Mouse (Mus musculus): ENCODE measurements at regions not wholly inside any gene's neighbourhood (a gene's known extent, or its start where the extent isn't known, plus 50 kb on each side); places are given as distances from the start of the nearest gene placed in this dataset.

DNA sequence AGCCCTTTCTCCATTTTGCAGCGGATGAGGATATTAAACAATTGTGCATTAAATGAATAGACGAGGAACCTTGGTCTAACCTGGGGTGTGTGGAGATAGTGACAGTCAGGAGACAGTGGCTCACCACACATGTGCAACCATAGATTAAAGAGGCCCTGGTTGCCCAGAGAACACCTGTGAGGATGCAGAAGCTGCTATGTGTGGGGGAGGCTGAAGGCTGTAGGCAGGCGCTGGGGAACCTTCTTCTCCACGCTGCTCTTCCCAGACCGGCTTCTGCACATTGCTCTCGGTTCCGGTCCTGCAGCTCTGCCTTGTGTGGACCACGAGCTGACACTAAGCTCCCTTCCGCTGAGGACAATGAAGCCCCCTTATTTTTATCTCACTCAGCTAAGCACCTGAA is 412.1 kb upstream of the Adgrl2 start:
- no peak overlapping the region for H3K9ac ChIP-seq (replicated peaks)
- 0 out of 2 replicates have a peak, but pooled peaks cover 10% of the 10 kb centered on the region for H3K4me1 ChIP-seq (replicated peaks)
- no peak for ATAC-seq
- no peak overlapping the region for H3K27ac ChIP-seq
- no peaks in the 10 kb centered on the region for H3K36me3 ChIP-seq
- no peak overlapping the region for H3K4me3 ChIP-seq (replicated peaks)
- H3K27me3 ChIP-seq: no peaks in the 10 kb centered on the region
- H3K9me3 ChIP-seq: no peaks in the 10 kb centered on the region
- 60% methylated on average over 9 of the region's 9 CpGs for WGBS
- no peak overlapping the region for H3K4me2 ChIP-seq (replicated peaks)

DNA sequence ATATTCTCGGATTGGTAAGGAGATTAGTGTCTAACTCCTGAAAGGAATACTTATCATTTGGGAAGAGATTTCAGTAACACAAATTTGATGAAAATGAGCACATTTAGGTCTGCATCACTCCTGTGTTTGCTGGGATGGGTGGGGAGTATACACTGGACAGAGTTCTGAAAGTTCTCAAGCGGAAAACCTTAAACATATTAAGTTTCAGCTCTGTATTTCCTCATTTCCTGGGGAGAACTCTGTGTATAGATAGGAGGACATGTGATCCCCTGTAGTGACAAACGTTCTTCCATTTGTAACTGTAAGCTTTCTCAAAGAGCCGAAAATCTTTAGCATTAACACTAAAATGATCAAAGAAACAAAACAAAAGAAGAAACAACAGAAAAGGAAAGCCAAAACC is 404.7 kb upstream of the Adgrl2 start:
- Histone ChIP-seq H3K9ac (replicated peaks) (no peak overlapping the region), H3K36me3 (no peaks in the 10 kb centered on the region), H3K4me3 (replicated peaks) (no peak overlapping the region), H3K9me3 (no peaks in the 10 kb centered on the region), H3K27me3 (no peaks in the 10 kb centered on the region), H3K4me2 (replicated peaks) (no peak overlapping the region), H3K27ac (no peak overlapping the region), H3K4me1 (replicated peaks) (no peaks in the 10 kb centered on the region)
- 77% methylated on average over 4 of the region's 4 CpGs for WGBS
- ATAC-seq: no peak

DNA sequence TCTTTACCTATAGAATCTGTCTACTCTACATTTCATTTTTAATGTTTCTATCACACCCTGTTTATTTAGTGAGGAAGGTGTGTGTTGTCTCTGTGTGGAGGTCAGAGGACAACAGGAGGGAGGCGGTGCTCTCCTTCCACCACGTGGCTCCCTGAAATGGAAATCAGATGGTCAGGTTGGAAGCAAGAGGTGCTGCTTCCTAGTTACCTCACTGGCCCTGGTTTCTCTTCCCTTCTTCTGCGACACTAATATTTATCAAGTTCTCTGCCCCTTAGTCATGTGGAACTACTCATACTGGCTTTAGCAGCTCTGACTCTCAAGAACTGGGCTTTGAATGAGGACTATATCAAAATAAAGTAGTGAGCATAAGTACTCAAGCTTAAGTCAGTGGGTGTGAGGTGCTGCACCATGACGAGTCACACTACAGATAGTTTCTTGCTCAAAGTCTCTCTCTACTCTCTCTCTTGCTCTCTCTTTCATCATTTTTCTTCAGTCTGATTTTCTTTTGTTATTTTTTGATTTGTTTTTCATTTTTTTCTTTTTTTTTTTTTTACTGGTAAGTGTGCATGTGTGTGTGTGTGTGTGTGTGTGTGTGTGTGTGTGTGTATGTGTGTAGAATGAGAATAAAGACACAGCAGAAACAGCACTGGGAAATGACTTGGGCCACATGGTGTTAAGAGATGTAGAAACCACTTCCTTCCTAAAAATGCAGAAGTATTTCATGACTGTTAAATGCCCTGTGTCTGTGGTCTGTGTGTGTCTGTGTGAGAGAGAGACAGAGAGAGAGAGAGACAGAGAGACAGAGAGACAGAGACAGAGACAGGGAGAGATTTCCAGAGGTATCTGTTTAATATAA is 403.2 kb upstream of the Adgrl2 start:
- 83% methylated on average over 4 of the region's 4 CpGs for WGBS
- no peak overlapping the region for H3K27ac ChIP-seq
- no peaks in the 10 kb centered on the region for H3K9me3 ChIP-seq
- no peaks in the 10 kb centered on the region for H3K36me3 ChIP-seq
- ATAC-seq: no peak
- no peaks in the 10 kb centered on the region for H3K4me1 ChIP-seq (replicated peaks)
- no peaks in the 10 kb centered on the region for H3K27me3 ChIP-seq
- H3K4me2 ChIP-seq (replicated peaks): no peak overlapping the region
- no peak overlapping the region for H3K4me3 ChIP-seq (replicated peaks)
- H3K9ac ChIP-seq (replicated peaks): no peak overlapping the region

DNA sequence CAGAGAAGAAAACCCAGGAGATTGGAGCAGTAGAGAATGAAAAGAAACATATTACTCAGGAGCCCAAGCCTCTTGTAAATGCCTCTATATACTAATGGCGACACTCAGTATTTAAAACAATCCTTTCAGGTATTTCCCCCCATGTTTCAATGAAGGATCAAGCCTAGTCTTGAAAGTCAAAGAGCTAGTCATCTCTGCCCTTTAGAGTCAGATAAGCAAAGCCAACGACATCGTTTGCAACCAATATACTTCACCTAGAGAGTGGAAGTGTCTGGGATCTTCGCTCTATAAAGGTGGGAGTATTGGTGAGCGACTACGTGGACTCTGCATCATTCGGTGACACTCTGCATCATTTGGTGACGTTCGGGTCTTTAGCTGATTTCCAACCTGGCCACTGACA is 401.8 kb upstream of the Adgrl2 start:
- Histone ChIP-seq H3K9me3 (no peaks in the 10 kb centered on the region), H3K4me2 (replicated peaks) (no peak overlapping the region), H3K27me3 (no peaks in the 10 kb centered on the region), H3K36me3 (no peaks in the 10 kb centered on the region), H3K9ac (replicated peaks) (no peak overlapping the region), H3K4me1 (replicated peaks) (no peaks in the 10 kb centered on the region), H3K4me3 (replicated peaks) (no peak overlapping the region), H3K27ac (no peak overlapping the region)
- no peak for ATAC-seq
- WGBS: 95% methylated on average over 9 of the region's 9 CpGs

- Histone ChIP-seq H3K27me3 (no peaks in the 10 kb centered on the region), H3K9me3 (no peaks in the 10 kb centered on the region), H3K36me3 (no peaks in the 10 kb centered on the region), H3K9ac (replicated peaks) (no peak overlapping the region), H3K4me3 (replicated peaks) (no peak overlapping the region), H3K4me2 (replicated peaks) (no peak overlapping the region), H3K4me1 (replicated peaks) (no peaks in the 10 kb centered on the region), H3K27ac (no peak overlapping the region)
- 42% methylated on average over 3 of the region's 3 CpGs for WGBS
- ATAC-seq: no peak
Observed at GRCm38 (mm10) chr3:149387537-149387936, 397.2 kb upstream of the Adgrl2 start.

DNA sequence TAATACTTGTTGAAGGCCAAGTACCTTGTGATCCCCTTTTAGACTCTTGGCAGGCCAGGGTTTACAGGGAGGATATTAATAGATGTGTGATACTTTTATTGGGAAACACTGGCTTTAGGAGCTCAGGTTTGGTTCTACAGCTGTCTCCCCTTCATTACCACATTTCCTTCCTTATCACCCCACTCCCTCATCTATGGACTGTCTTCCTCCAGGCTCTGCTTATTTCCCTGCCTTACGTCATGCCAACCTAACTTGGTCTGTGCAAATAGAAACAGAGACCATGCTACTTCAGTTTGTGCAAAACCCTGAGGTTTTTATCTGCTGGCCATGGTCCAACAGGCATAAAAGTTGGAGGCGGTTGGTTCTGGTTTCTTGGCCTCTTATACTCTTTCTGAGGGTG is 395.7 kb upstream of the Adgrl2 start:
- Histone ChIP-seq H3K4me3 (replicated peaks) (no peak overlapping the region), H3K36me3 (no peaks in the 10 kb centered on the region), H3K27me3 (no peaks in the 10 kb centered on the region), H3K4me2 (replicated peaks) (no peak overlapping the region), H3K4me1 (replicated peaks) (no peaks in the 10 kb centered on the region), H3K9me3 (no peaks in the 10 kb centered on the region), H3K9ac (replicated peaks) (no peak overlapping the region), H3K27ac (no peak overlapping the region)
- ATAC-seq: no peak
- WGBS: 92% methylated on average over 2 of the region's 2 CpGs

- no peak overlapping the region for H3K4me3 ChIP-seq (replicated peaks)
- ATAC-seq: no peak
- no peak overlapping the region for H3K9ac ChIP-seq (replicated peaks)
- no peaks in the 10 kb centered on the region for H3K4me1 ChIP-seq (replicated peaks)
- H3K36me3 ChIP-seq: no peaks in the 10 kb centered on the region
- H3K4me2 ChIP-seq (replicated peaks): no peak overlapping the region
- no peaks in the 10 kb centered on the region for H3K27me3 ChIP-seq
- 39% methylated on average over 6 of the region's 6 CpGs for WGBS
- no peaks in the 10 kb centered on the region for H3K9me3 ChIP-seq
- no peak overlapping the region for H3K27ac ChIP-seq
Observed at GRCm38 (mm10) chr3:149385336-149385735, 395.0 kb upstream of the Adgrl2 start.

DNA sequence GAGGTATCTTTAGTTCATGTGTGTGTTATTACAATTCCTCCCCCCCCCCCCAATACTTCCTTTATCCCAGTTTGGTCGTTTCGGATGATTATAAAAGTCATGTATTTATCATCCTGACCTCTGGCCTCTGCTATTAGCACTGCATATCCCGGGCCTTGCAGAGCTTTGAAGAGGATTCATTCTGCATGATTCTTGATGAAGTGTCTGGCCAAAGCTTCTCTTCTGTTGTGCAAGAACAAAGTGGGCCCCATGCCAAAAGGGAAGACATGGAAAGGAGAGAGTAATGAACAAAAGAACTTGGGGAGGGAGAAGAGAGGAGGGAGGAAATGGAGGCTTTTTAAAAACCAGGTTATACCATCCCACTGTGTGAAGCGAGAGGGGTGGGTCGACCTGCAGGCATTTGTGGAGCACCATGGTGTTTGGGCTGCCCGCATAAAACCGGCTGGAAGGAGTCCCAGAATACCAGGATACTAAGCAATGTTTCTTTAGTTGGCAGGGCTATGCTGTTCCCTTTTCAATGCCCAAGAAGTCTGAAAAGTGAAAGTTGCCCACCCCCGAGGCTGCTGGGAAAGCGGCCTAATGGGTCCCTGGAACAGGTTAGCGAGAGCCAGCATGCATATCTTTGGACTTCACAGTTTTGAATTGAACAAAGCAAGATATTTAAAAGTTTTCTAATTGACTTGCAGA is 391.3 kb upstream of the Adgrl2 start:
- 0 out of 2 replicates have a peak, but pooled peaks cover 3% of the 10 kb centered on the region for H3K27me3 ChIP-seq
- no peak overlapping the region for H3K27ac ChIP-seq
- H3K4me1 ChIP-seq (replicated peaks): no peaks in the 10 kb centered on the region
- no peak overlapping the region for H3K9ac ChIP-seq (replicated peaks)
- WGBS: 79% methylated on average over 10 of the region's 10 CpGs
- ATAC-seq: peak; percentile 34; the same call in 1 of the 2 replicates
- H3K36me3 ChIP-seq: no peaks in the 10 kb centered on the region
- no peaks in the 10 kb centered on the region for H3K9me3 ChIP-seq
- H3K4me2 ChIP-seq (replicated peaks): no peak overlapping the region
- no peak overlapping the region for H3K4me3 ChIP-seq (replicated peaks)

- H3K4me2 ChIP-seq (replicated peaks): no peak overlapping the region
- H3K4me1 ChIP-seq (replicated peaks): no peaks in the 10 kb centered on the region
- WGBS: 78% methylated on average over 6 of the region's 6 CpGs
- ATAC-seq: no peak
- H3K9me3 ChIP-seq: no peaks in the 10 kb centered on the region
- H3K9ac ChIP-seq (replicated peaks): no peak overlapping the region
- no peak overlapping the region for H3K27ac ChIP-seq
- H3K36me3 ChIP-seq: no peaks in the 10 kb centered on the region
- no peak overlapping the region for H3K4me3 ChIP-seq (replicated peaks)
- 0 out of 2 replicates have a peak, but pooled peaks cover 3% of the 10 kb centered on the region for H3K27me3 ChIP-seq
Observed at GRCm38 (mm10) chr3:149381051-149381450, 390.7 kb upstream of the Adgrl2 start.

DNA sequence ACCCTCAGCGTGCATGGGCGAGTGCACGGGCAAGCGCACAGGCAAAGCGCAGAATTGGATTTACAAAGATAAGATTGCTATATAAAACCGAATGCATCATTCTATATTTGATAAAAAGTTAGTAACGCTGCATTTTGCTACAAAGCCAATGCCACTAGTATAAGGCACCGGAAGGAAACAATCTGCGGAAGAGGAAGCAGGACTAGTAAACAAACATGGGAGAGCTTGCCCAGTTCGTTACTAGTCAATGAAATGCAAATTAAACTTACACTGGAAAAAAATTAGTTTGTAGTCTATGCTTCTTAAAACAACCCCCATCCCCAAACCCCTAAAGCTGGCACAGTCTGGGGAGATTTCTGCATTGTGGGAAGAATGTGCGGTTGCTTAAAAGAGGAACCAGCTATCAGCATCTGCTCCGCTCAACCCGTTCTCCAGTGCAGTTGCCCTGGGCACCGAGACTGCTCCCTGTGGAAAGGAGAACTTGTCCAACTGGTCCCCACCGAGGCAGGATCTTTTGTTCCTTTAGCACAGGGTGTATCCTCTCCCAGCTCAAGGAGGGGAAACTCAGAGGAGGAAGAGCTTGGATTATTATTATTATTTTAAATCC is 389.6 kb upstream of the Adgrl2 start:
- WGBS: 74% methylated on average over 15 of the region's 15 CpGs
- Histone ChIP-seq H3K4me3 (replicated peaks) (no peak overlapping the region), H3K27me3 (0 out of 2 replicates have a peak, but pooled peaks cover 3% of the 10 kb centered on the region), H3K36me3 (no peaks in the 10 kb centered on the region), H3K4me1 (replicated peaks) (0 out of 2 replicates have a peak, but pooled peaks cover 2% of the 10 kb centered on the region), H3K9ac (replicated peaks) (no peak overlapping the region), H3K9me3 (no peaks in the 10 kb centered on the region), H3K4me2 (replicated peaks) (no peak overlapping the region), H3K27ac (no peak overlapping the region)
- no peak for ATAC-seq

DNA sequence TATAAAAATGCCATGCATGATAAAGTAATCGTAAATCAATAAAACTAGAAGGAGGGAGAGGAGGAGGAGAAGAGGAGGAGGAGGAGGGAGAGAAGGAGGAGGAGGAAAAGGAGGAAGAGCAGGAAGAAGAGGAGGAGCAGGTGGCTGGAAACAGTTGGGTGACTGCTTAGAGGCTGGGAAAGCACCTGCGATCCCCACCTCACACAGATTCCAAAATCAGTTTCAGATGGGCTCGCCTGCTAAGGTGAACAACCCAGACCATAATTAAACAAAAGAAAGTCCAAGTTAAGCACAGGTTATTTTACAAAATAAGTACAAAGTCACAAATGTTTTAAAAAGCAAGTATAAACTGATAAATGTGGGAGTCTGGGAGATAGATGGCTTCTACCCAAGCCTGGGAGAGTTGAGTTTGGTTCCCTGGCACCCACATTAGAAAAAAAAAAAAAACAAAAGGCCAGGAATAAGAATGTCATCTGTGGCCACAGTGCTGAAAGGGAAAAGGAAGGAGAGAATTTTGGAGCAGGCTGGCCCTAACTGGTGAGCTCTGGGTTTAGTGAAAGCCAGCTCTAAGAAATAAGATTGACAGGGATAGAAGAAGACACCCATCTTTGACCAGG is 389.0 kb upstream of the Adgrl2 start:
- H3K9ac ChIP-seq (replicated peaks): no peak overlapping the region
- H3K4me2 ChIP-seq (replicated peaks): no peak overlapping the region
- no peaks in the 10 kb centered on the region for H3K36me3 ChIP-seq
- 92% methylated on average over 3 of the region's 3 CpGs for WGBS
- 0 out of 2 replicates have a peak, but pooled peaks cover 3% of the 10 kb centered on the region for H3K27me3 ChIP-seq
- H3K4me1 ChIP-seq (replicated peaks): 0 out of 2 replicates have a peak, but pooled peaks cover 3% of the 10 kb centered on the region
- H3K27ac ChIP-seq: no peak overlapping the region
- no peaks in the 10 kb centered on the region for H3K9me3 ChIP-seq
- H3K4me3 ChIP-seq (replicated peaks): no peak overlapping the region
- no peak for ATAC-seq

GRCm38 (mm10) chr3:149371439-149371838 is 381.1 kb upstream of the Adgrl2 start:
- H3K36me3 ChIP-seq: no peaks in the 10 kb centered on the region
- no peak overlapping the region for H3K27ac ChIP-seq
- H3K27me3 ChIP-seq: 0 out of 2 replicates have a peak, but pooled peaks cover 2% of the 10 kb centered on the region
- 0 out of 2 replicates have a peak, but pooled peaks cover 3% of the 10 kb centered on the region for H3K4me1 ChIP-seq (replicated peaks)
- no peaks in the 10 kb centered on the region for H3K9me3 ChIP-seq
- no peak overlapping the region for H3K4me3 ChIP-seq (replicated peaks)
- no peak overlapping the region for H3K4me2 ChIP-seq (replicated peaks)
- H3K9ac ChIP-seq (replicated peaks): no peak overlapping the region
- WGBS: 81% methylated on average over 5 of the region's 5 CpGs
- ATAC-seq: no peak

All from midbrain, embryonic 13.5 days (tissue).